Mouse (Mus musculus) retina, embryonic 14.5 days (tissue): ENCODE measurements around the gene Agps.
"Not testable (repeated sequence)": the region's sequence is repeated elsewhere in the genome, so short reads cannot be mapped to it uniquely, and the experiment has no call there.

ENCODE experiments used
- DNase-seq: peaks from one replicate; pipeline ENCODE4 v3.0.0-alpha.2; 2015; ENCODE audit warnings: low spot score

Agps gene

DNA sequence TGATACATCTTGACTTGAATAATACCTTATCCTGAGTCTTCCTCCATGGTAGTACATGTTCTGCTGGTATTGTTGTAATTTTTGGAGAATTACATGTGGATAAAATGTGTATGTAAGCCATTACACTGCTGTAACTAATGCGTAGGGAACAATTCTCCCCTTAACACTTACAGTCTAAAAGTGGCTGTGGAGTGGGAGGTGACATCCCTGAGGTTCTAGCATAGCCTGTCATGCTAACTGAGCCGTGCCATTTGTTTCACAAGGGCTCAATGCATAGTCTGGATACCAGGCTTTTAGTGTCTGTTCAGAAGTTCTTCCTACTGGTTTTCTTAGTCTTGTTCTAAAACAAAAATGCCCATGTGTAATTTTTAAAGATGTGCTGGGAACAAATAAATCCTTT lies 99.0 kb downstream of the Agps start:
- DNase-seq: no peak

DNA sequence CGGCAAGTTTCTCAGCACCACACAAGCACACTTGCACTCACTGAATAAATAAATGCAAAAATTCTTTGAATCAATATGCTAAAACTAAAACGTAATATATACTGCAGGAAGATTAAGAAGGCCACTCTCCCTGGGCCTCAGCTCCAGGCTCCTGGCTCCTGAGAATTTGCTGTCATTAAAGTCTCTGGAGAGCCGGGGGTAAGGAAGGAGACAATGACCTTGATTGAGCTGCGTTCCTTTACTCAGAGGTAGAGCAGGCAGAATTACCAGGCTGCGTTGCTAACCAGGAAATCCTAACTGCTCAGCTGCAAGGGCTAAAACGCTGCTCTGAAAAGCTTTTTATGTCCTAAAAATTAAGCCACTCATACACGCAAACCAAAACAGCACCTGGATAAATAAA lies 101.6 kb downstream of the Agps start:
- no peak for DNase-seq

DNA sequence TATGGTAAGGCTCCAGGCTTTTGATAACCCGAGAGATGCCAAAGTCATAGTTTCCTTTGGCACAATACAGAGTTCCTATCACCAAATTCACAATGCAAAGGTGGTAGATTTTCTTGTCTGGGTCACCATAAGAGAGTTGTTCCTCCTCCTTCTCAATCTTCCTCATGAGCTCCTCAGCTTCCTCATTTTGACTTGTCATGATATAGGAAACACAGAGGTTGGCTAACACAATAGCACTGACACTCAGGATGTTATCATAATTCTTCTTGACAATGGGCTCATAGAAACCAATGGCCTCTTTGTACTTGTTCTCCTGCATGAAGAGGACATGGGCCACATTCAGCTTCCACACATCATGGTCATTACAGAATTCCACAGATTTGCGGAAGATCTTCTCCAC lies 104.7 kb downstream of the Agps start:
- not testable (repeated sequence) for DNase-seq

DNA sequence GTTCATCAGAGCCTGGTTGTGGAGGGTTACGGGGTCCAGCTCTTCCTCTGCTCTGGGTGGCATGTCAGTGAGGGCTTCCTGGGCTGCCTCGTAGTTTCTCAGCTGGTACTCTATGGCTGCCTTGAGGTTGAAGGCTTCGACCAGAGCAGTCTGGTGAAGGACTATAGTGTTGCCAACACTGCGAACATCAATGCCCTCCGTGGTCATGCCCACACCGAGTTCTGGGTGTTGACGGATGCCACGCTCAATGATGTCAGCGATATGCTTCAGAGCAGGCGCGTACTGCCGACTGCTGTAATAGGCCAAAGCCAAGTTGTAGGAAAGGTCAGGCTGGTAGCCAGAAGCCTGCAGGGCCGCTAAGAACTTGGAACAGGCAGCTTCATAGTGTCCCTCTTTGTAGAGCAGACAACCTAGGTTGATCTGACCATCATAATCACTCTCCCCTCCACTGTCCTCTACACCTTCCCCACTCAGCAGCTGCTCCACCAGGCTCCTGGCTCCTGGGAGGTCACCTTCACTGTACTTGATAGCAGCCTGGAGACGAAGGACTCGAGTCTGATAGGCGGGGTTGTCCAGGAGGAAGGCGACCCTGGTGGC lies 105.6 kb downstream of the Agps start:
- not testable (repeated sequence) for DNase-seq

DNA sequence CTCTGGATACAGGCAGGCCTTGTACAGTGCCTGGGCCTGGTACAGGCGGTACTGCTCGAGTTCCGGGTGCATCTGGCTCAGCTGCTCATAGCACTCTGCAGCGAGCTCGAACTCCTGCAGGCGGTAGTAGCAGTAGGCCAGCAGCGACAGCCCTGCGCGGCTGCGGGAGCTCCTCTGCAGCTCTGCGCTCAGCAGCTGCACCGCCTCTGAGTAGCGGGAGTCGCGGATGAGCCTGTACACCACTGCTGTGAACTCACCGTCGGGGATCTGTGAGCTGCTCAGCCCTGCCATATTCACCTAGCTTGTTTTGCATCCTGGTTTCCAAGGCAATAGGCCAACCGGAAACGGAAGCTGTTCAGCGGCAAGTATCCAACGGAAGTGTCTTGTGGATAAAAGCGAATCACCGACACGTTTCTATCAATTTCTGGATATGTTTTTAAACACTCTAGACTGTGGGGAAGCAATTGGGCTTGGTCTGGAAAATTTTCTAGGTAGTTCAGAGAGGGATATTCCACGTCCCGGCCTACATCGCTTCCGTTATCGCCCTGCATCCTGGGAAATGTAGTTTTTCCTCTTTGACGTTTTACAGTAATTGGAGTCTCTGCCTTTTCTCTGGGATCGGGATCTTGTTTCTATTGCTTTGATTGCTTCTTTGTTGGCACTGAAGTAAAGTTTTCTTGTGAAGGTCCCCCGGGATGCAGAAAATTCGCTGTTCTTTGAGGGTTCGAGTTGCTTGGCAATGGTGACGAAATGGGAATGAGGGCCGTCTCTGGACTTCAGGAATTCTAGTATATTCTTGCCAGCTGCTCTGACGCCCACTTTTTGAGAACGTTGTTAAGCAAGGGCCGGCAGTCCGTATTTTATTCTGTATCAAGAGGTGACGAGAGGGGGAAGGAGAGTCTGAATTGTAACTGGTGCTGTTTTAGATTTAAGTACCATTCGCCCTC lies 106.4 kb downstream of the Agps start, which contains the start of gene Ttc30b:
Gene Ttc30b, minus strand, starts transcription at position 469 of the 947 bp plus-strand sequence.
- DNase-seq: peak; percentile 78

DNA sequence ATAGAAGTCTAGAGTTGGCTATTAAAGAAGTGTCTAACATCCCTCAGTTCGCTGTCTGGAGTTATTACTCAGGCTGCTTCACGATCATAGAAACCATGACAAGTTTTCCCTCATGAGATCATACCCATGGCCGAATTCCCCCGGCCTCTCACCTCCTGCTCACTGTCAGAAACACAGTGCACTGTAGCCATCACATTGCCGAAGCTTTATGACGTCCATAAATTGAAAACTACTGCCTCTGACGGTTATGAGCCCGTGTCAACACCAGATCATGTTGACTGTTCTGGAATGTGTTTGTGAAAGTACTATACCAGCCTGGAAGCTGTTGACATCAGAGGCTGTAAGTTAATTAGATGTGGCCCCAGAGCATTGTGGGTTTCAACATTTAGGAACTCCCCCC lies 118.7 kb downstream of the Agps start:
- no peak for DNase-seq

DNA sequence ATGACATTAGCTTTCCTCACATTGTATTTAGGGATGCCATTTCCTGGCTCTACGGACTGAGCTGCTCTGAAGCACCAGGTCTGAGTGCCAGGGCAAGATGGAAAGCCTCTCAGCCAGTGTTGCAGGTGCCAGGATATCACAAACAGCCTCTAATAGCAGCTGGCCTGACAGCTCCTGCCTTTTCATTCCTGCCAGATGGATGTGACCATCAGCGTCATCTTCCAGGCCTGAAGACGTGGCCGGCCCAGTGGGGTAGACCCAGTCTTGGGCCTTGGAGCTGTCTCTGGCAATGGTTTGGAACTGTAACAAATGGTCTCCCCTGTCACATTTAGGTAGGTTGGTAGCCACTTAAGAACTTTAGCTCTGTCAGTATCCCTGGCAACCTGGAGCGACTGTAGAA lies 121.3 kb downstream of the Agps start:
- no peak for DNase-seq

DNA sequence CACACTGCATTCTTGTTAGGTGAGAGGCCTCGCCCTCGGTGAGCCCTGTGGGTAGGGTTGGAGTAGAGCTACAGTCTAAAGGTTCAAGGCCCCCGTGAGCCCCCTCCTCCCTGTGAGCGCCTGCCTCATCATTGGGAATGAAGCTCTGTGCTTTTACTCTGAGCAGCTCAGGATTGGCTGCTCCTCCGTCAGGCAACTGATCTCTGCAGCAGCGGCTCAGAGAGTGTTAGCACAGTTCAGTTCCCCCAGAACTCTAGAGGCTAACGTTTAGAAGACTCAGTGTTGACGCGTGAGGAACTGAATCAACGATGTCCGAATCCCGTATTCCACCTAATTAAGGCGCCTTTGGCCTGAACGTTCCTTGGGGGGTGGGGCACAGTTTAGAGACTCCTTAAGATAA lies 123.7 kb downstream of the Agps start:
- no peak for DNase-seq

DNA sequence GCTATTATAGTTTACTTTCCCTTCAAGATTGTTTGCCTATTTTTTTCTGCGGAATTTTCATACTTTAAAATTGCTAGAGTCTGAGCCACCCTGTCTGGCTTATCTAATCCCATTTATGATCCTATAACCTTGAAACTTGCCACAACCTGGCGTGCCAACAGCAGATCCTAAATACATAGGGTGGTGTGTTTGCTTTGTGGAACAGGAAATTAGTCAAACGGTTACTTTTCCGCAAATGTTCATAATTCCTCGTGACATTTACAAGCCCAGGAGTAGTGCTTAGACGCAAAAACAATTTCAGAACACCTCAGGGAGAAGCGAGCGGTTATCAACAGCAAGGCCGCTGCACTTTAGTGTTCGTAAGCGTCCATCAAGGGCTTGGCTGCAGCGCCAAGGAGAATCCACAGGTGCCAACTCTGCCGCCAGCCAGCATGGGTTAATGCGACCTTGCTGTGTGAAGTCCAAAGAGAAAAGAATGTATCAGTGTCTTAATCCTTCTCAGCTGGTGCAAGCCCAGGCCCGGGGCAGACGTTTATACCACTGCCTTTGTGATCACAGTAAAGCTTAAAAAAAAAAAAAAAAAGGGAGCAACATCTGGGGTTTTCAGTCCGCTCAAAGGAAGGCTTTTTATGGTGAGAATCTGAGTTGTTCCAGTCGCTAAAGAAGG lies 127.3 kb downstream of the Agps start:
- DNase-seq: peak; percentile 54

DNA sequence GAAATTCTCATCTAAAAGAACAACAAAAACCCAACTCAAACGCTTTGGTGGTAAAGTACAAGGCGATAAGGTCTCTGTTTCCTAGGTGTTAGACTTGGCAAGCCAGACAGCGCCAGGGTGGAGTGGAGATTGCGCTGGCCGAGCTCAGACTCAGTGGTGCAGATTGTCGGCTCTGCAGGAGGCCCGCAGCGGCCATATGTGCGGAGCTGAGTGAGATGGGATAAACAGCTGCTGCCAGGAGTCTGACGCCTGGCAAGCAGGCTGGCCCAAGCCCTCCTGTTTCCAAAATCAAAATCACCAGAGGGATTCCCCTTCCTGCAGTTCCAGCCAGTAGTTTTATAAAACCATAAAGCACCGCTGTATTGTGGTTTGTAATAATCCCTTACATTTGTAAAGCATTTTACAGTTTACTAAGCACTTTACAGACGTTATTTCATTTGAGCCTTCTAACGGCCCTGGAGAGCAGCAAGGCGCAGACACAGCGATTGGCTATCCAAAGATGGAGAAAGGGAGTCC lies 127.9 kb downstream of the Agps start:
- DNase-seq: peak; percentile 54

DNA sequence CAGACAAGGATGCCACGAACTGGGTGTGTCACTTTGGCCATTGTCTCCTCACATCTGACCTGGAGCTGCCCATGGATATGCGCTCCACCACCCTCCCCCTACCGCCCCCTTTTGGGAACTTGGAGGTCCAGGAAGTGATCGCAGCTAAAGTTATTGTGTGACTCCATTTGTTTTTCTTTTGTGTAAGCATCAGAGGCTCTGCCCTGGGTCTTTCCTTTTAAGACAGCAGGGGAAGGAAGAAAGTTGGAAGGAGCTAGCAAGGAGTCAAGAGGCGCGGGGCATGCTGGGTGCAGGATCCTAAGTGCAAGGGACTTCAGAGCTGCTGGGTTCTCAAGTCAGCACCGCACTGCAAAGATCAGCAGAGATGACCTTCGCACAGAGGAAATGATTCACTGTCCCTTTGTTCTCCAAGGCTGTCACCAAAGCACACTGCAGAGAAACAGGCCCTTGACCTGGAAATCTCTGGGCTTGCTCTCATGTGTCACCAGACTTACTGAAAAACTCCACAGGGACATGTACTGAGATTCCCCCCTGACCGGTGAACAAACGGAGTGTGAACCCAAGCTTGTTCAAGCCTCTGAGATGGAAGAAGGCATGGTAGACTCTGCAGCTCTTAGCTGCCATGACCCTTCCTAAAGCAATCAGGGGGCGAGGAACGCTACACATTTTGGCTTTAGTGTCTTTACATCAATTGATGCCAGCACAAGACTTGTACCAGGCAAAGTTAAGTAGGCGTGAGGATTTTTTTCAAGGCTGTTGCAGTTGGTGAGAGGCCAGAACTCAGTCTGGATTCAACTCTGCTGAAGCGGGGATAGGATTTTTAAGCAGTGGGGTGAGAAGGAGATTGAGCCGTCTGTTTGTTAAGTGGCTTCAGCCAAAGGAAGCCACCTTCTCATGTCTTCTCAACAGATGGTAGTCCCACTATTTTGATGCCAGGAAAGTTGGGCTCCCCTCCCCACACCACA lies 128.7 kb downstream of the Agps start:
- peak; percentile 15 for DNase-seq

DNA sequence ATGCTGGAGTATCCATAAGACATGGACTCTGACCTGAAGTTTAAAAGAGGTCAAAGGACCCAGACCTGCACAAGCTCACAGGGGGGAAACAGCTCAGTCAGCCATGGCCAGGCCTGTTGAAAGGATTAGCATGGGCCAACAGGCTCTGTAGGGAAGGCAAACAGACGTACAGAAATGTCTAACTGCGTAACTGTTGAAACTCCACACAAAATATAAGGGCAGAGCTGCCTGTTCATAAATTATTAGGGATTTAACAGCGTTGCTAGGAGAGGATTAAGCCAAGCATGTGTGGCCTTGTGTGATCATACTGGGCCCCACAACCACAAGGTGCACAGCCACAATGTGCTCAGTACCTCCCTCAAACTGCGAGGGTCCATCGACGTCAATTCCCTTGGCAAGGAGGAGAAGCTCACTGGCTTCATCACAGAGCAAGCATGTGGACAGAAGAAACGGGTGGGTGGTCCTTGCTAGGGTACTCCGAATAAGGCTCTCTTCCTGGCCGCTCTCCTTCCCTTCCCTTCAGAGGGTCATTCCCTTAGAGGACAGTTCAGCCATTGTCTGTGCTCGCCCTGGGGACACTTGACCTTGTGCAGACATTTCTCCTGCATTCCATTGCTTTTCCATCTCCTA lies 131.3 kb downstream of the Agps start:
- no peak for DNase-seq

DNA sequence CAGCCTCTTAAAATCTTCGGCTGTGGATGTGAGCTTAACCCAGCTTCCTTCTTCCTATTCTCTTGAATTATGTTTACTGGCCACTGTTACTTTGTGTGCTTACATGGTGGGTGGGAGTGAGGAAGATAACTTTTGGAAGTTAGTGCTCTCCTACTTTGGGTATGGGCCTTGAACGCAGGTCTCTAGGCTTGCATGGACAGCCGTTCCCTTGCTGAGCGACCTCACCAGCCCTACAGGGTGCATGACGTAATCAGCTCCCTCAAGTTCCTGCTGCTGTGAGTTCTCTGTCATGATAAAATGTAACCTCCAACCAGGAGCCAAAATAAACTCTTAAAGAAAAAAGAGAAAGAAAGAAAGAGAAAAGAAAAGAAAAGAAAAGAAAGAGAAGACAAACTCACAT lies 132.1 kb downstream of the Agps start:
- DNase-seq: no peak

DNA sequence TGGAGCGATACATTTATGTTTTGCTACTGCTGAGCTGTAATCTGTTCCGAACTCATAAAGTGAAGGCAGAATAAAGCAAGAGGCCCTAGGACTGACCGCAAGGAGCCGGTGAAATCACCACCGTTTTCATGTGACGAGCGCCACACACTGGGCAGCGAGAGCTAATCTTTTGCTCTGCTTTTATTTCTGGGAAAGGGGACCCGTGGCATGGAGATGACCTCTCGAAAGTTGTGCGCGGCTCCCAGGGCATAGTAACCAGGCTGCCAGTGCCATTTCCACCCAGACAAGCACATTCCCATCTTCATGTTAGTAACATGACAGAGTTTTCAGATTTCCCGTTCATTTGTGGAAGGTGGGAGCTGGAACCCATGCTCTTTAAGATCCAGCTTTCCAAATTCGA lies 132.5 kb downstream of the Agps start:
- DNase-seq: peak; percentile 67

DNA sequence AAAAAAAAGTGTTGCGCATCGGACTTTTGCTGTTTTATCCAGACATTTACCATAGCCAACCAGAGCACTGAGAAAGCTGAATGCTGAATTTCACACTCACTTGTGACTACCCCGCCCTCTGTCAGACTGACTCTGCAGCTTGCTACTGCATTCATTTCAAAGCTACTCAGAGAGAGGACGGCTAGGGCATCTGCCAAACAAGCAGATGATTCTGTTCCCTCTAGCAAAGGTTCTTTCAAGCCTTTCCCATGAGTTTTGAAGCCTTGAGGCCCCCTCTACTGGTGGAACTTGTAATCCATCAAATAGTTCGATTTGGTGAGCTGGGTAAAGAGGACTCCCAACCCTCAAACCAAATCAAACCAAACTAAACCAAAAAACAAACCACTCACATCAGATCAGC lies 133.0 kb downstream of the Agps start:
- DNase-seq: peak; percentile 81

DNA sequence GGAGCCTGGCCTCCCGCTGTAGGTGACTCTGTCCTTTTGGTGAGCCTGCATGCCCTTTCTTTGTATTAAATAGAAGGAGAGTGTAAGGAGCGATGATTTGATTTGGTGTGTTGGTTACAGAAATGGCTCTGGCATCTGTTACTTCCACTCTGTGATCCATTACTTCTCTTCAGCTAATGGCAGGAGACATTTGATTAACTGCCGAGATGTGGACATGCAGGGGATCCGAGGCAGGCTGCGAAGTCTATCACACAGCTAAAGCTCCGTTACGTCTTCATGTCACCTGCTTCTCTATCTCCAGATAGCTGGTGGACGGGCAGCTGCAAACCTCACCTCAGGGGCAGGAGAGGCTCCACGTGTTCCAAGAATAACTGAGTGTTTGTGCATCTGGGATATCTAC lies 142.2 kb downstream of the Agps start:
- no peak for DNase-seq

DNA sequence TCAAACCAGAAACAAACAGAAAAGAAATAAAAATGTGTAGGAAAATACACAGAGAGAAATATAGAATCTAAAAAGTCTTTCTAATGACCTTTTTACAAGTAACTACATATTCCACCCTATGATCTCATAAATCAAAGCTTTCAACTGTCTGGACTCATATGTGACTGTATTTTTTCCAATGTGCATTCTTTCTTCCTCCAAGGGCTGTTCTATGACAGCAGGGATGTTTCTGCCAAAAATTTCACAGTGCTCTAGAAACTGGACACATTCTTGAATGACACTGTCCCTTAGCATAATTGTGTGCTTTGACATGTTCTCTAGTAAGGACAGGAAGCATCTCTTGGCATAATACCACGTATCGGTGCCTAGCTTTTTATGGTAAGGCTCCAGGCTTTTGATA lies 144.1 kb downstream of the Agps start:
- not testable (repeated sequence) for DNase-seq

DNA sequence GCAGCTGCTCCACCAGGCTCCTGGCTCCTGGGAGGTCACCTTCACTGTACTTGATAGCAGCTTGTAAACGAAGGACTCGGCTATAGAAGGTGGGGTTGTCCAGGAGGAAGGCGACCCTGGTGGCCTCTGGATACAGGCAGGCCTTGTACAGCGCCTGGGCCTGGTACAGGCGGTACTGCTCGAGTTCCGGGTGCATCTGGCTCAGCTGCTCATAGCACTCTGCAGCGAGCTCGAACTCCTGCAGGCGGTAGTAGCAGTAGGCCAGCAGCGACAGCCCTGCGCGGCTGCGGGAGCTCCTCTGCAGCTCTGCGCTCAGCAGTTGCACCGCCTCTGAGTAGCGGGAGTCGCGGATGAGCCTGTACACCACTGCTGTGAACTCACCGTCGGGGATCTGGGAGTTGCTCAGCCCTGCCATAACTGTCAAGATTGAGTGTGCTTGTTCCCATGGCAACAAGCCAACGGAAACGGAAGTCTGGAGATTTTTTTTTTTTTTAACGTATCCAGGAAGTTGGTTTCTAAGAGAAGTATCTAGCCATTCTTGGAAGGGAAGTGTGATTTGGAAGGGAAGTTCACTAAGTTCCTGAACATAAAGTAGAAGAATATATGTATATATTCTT lies 145.9 kb downstream of the Agps start, which contains the start of gene Ttc30a2:
Gene Ttc30a2, minus strand, starts transcription at position 419 of the 617 bp plus-strand sequence.
- DNase-seq: not testable (repeated sequence)
